Mouse (Mus musculus): ENCODE data around the gene Cep131. TPM values are rescaled to one million over a fixed set of nuclear protein-coding genes. Genes with fewer than 3 reads are reported as not detected.

The Cep131 gene
- total and polyA plus RNA-seq, 2 experiments, result 1.9 to 2.3 TPM

DNA sequence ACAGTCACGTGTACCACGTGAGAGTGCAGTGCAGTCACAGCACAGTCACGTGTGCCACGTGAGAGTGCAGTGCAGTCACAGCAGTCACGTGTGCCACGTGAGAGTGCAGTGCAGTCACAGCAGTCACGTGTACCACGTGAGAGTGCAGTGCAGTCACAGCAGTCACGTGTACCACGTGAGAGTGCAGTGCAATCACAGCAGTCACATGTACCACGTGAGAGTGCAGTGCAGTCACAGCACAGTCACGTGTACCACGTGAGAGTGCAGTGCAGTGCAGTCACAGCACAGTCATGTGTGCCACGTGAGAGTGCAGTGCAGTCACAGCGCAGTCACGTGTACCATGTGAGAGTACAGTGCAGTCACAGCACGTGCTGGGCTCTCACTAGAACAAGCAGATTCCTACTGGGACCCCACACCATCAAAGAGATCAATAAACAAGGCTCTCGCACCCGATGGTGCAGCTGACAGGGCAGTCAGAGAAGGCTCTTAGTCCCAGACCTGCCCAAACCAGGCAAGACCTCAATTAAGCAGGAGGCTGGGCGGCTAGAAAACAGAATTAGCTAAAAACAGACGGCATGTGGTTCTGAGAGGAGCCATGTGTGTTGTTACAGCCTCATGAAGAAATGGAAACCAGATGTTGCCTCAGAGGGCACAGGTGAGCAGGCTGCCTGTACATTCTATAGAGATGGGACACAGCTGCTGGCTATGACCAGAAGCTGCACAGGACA is 28.0 kb upstream of the Cep131 start:
- Histone ChIP-seq H3K27me3 (ENCODE audit: control insufficient read depth, insufficient read depth, low read length) (no peaks in the 10 kb centered on the region), H3K4me1 (ENCODE audit: control insufficient read depth, insufficient read depth, low read length) (no peaks in the 10 kb centered on the region), H3K36me3 (ENCODE audit: control insufficient read depth, insufficient read depth, low read length) (no peaks in the 10 kb centered on the region; the same call in 1 of the 2 replicates), H3K27ac (replicated peaks; ENCODE audit: insufficient read depth, low read depth, low read length) (no peak overlapping the region), H3K79me2 (ENCODE audit: control insufficient read depth, insufficient read depth, low read length) (no peaks in the 10 kb centered on the region), H3K9ac (ENCODE audit: low read depth, low read length) (no peak overlapping the region), H3K4me3 (ENCODE audit: insufficient read depth, low read depth, low read length) (no peak overlapping the region)
- no peak for DNase-seq (ENCODE audit: extremely low read depth, low read depth, low spot score)
- no peak for TF ChIP-seq CTCF (IDR thresholded peaks at IDR 0.05; ENCODE audit: low read depth, low read length)
- TF ChIP-seq POLR2A (IDR thresholded peaks at IDR 0.05; ENCODE audit: extremely low read depth, insufficient read depth, low read length), result no peak
- 96% methylated on average over 21 of the region's 21 CpGs for WGBS

DNA sequence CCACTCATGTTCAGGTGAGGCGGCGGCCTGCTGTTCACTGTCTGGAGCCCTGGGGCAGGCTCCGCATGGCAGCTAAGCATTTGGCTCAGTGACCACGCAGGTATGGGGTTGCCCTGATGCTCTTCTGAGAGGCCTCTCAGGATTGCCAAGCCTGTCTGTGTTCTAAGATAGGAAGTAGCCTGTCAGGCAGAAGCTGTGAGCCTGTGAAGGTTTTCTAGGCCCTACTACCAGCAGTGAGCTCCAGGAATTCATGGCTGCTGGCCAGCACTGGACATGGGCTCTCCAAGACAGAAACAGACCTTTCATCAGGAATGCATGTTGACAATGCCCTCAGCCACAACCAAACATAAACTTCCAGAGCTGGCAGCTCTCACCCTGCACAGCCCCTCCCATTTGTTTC is 25.5 kb upstream of the Cep131 start:
- Histone ChIP-seq H3K79me2 (ENCODE audit: control insufficient read depth, insufficient read depth, low read length) (no peaks in the 10 kb centered on the region), H3K27ac (replicated peaks; ENCODE audit: insufficient read depth, low read depth, low read length) (no peak overlapping the region), H3K9ac (ENCODE audit: low read depth, low read length) (no peak overlapping the region), H3K27me3 (ENCODE audit: control insufficient read depth, insufficient read depth, low read length) (no peaks in the 10 kb centered on the region), H3K36me3 (ENCODE audit: control insufficient read depth, insufficient read depth, low read length) (no peaks in the 10 kb centered on the region; the same call in 1 of the 2 replicates), H3K4me3 (ENCODE audit: insufficient read depth, low read depth, low read length) (no peak overlapping the region), H3K4me1 (ENCODE audit: control insufficient read depth, insufficient read depth, low read length) (no peaks in the 10 kb centered on the region)
- no peak for TF ChIP-seq POLR2A (IDR thresholded peaks at IDR 0.05; ENCODE audit: extremely low read depth, insufficient read depth, low read length)
- TF ChIP-seq CTCF (IDR thresholded peaks at IDR 0.05; ENCODE audit: low read depth, low read length), result no peak
- DNase-seq (ENCODE audit: extremely low read depth, low read depth, low spot score), result no peak
- 91% methylated on average over 4 of the region's 4 CpGs for whole genome bisulfite sequencing

DNA sequence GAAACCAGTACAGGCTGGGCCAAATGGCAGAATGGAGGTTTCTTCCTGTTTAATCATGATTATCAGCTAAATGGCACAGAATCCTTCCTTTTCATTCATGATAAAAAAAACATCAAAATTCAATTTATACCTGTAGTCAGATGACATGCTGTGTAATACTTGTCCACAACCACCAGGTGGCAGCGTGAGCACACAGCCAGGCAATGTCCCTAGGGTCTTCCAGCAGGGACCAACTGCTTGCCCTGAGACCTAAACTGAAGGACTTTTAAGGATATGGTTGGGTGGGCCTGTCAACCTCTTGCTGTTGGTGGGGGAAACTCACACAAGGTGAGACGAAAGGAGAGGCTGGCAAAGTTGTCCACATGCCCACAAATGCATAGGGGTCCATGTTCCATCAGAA is 24.4 kb upstream of the Cep131 start:
- TF ChIP-seq CTCF (IDR thresholded peaks at IDR 0.05; ENCODE audit: low read depth, low read length) (peak; percentile 96), POLR2A (IDR thresholded peaks at IDR 0.05; ENCODE audit: extremely low read depth, insufficient read depth, low read length) (no peak)
- H3K4me1 ChIP-seq (ENCODE audit: control insufficient read depth, insufficient read depth, low read length), result no peaks in the 10 kb centered on the region
- H3K4me3 ChIP-seq (ENCODE audit: insufficient read depth, low read depth, low read length), result no peak overlapping the region
- H3K9ac ChIP-seq (ENCODE audit: low read depth, low read length), result no peak overlapping the region
- peak; percentile 17 for DNase-seq (ENCODE audit: extremely low read depth, low read depth, low spot score)
- 36% methylated on average over 2 of the region's 2 CpGs for WGBS
- H3K36me3 ChIP-seq (ENCODE audit: control insufficient read depth, insufficient read depth, low read length), result no peaks in the 10 kb centered on the region; the same call in 1 of the 2 replicates
- H3K79me2 ChIP-seq (ENCODE audit: control insufficient read depth, insufficient read depth, low read length), result no peaks in the 10 kb centered on the region
- H3K27ac ChIP-seq (replicated peaks; ENCODE audit: insufficient read depth, low read depth, low read length), result no peak overlapping the region
- no peaks in the 10 kb centered on the region for H3K27me3 ChIP-seq (ENCODE audit: control insufficient read depth, insufficient read depth, low read length)

DNA sequence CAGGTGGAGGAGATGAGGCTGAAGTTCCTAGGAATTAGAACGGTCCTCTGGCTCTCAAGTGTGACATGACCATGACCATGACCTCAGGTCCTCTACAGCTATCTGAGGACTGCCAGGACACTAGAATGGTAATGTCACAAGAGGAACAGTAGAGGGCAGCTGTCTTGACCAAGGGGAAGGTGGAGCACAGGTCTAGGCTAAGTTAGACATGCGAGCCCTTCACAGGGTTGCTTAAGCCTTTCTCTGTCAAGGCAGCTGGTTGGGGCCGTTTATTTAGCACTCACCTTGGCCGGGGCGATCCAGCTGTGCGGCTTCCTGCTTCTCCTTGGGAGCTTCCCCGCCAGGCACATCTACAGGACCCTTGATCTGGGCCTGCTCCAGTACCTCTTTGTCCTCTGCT is 23.9 kb upstream of the Cep131 start:
- Histone ChIP-seq H3K4me1 (ENCODE audit: control insufficient read depth, insufficient read depth, low read length) (no peaks in the 10 kb centered on the region), H3K27me3 (ENCODE audit: control insufficient read depth, insufficient read depth, low read length) (no peaks in the 10 kb centered on the region), H3K27ac (replicated peaks; ENCODE audit: insufficient read depth, low read depth, low read length) (no peak overlapping the region), H3K36me3 (ENCODE audit: control insufficient read depth, insufficient read depth, low read length) (no peaks in the 10 kb centered on the region; the same call in 1 of the 2 replicates), H3K4me3 (ENCODE audit: insufficient read depth, low read depth, low read length) (no peak overlapping the region), H3K9ac (ENCODE audit: low read depth, low read length) (no peak overlapping the region), H3K79me2 (ENCODE audit: control insufficient read depth, insufficient read depth, low read length) (no peaks in the 10 kb centered on the region)
- TF ChIP-seq CTCF (IDR thresholded peaks at IDR 0.05; ENCODE audit: low read depth, low read length) (peak; percentile 21; the same call in 1 of the 2 replicates), POLR2A (IDR thresholded peaks at IDR 0.05; ENCODE audit: extremely low read depth, insufficient read depth, low read length) (no peak)
- WGBS, result 79% methylated on average over 7 of the region's 7 CpGs
- DNase-seq (ENCODE audit: extremely low read depth, low read depth, low spot score), result no peak

DNA sequence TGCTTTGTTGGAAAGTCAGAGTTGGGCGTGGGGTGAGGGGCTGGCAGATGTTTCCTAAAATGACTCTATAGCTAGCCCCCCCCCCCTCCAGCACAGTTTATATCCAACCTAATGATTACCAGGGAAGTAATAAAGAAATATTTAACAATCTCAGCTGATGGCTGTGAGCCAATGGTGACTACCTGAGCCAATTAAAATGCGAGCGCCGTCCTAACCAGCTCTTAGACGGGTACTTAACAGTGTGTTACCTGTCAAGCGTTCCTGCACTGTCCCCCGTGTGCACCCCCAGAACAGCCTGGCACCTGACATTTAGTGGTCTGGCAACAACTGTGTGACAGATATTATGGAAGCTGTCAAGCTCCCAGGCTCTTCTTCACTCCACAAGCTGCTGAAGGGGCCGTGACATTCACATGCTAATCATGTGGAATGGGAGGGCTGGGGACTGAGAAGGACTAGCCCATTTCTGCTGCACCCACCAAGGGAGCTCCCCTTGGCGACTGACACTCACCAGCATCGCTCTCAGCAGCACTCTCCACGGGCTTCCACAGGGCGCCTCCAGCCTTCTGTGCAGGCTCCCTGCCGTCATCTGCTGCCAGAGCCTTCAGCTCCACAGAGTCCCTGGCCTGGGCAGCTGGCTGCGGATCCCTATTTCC is 23.1 kb upstream of the Cep131 start:
- no peaks in the 10 kb centered on the region for H3K79me2 ChIP-seq (ENCODE audit: control insufficient read depth, insufficient read depth, low read length)
- no peak overlapping the region for H3K27ac ChIP-seq (replicated peaks; ENCODE audit: insufficient read depth, low read depth, low read length)
- WGBS, result 93% methylated on average over 14 of the region's 14 CpGs
- no peak for TF ChIP-seq POLR2A (IDR thresholded peaks at IDR 0.05; ENCODE audit: extremely low read depth, insufficient read depth, low read length)
- TF ChIP-seq CTCF (IDR thresholded peaks at IDR 0.05; ENCODE audit: low read depth, low read length), result no peak
- no peak for DNase-seq (ENCODE audit: extremely low read depth, low read depth, low spot score)
- H3K36me3 ChIP-seq (ENCODE audit: control insufficient read depth, insufficient read depth, low read length), result no peaks in the 10 kb centered on the region; the same call in 1 of the 2 replicates
- H3K4me3 ChIP-seq (ENCODE audit: insufficient read depth, low read depth, low read length), result no peak overlapping the region
- H3K4me1 ChIP-seq (ENCODE audit: control insufficient read depth, insufficient read depth, low read length), result no peaks in the 10 kb centered on the region
- no peaks in the 10 kb centered on the region for H3K27me3 ChIP-seq (ENCODE audit: control insufficient read depth, insufficient read depth, low read length)
- no peak overlapping the region for H3K9ac ChIP-seq (ENCODE audit: low read depth, low read length)

DNA sequence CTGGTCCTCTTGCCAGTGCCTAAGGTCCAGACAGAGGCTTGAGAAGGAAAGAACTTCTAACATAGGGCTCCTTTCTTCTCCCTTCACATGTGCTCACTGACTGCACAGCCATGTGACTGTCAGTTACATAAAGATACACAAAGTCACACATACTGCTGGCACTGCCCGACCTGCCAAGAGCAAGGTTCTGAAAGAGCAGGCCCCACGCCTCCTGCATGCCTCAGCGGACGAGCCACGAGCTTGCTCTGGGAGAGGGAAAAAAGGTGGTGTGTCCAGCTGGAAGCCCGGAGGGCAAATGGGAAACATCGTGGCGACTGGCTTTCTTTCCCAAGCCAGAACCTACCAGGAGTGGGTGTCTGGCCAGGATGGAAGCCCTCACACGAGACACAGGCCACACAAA is 21.2 kb upstream of the Cep131 start:
- H3K4me3 ChIP-seq (ENCODE audit: insufficient read depth, low read depth, low read length), result no peak overlapping the region
- H3K27ac ChIP-seq (replicated peaks; ENCODE audit: insufficient read depth, low read depth, low read length), result no peak overlapping the region
- H3K36me3 ChIP-seq (ENCODE audit: control insufficient read depth, insufficient read depth, low read length), result no peaks in the 10 kb centered on the region; the same call in 1 of the 2 replicates
- WGBS, result 93% methylated on average over 9 of the region's 9 CpGs
- no peak overlapping the region for H3K9ac ChIP-seq (ENCODE audit: low read depth, low read length)
- H3K27me3 ChIP-seq (ENCODE audit: control insufficient read depth, insufficient read depth, low read length), result no peaks in the 10 kb centered on the region
- no peak for DNase-seq (ENCODE audit: extremely low read depth, low read depth, low spot score)
- no peak for TF ChIP-seq CTCF (IDR thresholded peaks at IDR 0.05; ENCODE audit: low read depth, low read length)
- no peak for TF ChIP-seq POLR2A (IDR thresholded peaks at IDR 0.05; ENCODE audit: extremely low read depth, insufficient read depth, low read length)
- H3K79me2 ChIP-seq (ENCODE audit: control insufficient read depth, insufficient read depth, low read length), result no peaks in the 10 kb centered on the region
- H3K4me1 ChIP-seq (ENCODE audit: control insufficient read depth, insufficient read depth, low read length), result no peaks in the 10 kb centered on the region

All from liver, adult 2 months (tissue).